Mouse (Mus musculus) heart, embryonic 15.5 days (tissue): ENCODE results near the gene Slc9a2. TPM values are rescaled to one million over a fixed set of nuclear protein-coding genes. Genes with fewer than 3 reads are reported as not detected.
"Not testable (repeated sequence)": the region's sequence is repeated elsewhere in the genome, so short reads cannot be mapped to it uniquely, and the experiment has no call there.

Source experiments
- ATAC-seq: fragments of 200-750 bp; cut with Nextera tagmentation; replicated peaks from 2 replicates; pipeline ENCODE4 v1.8.0; 2017; ENCODE audit warnings: low read depth, moderate TSS enrichment; ENCODE audit not compliant: insufficient number of reproducible peaks, insufficient read depth, low FRiP score
- H3K27ac ChIP-seq: fragments of 300-500 bp; sonication (generic); 2 replicates; pipeline ENCODE4 v1.5.1; 2015; ENCODE audit warnings: mild to moderate bottlenecking, inconsistent platforms
- H3K27me3 ChIP-seq: fragments of 300-500 bp; sonication (generic); 2 replicates; pipeline ENCODE4 v1.6.1; 2015; ENCODE audit warnings: inconsistent platforms
- H3K36me3 ChIP-seq: fragments of 300-500 bp; sonication (generic); 2 replicates; pipeline ENCODE4 v1.6.1; 2015; ENCODE audit warnings: mild to moderate bottlenecking, inconsistent platforms
- H3K4me1 ChIP-seq: fragments of 300-500 bp; sonication (generic); replicated peaks from 2 replicates; pipeline ENCODE4 v1.6.1; 2015; ENCODE audit warnings: inconsistent platforms
- H3K4me2 ChIP-seq: fragments of 300-500 bp; sonication (generic); 2 replicates; pipeline ENCODE4 v1.6.1; 2015; ENCODE audit warnings: inconsistent platforms, mild to moderate bottlenecking, moderate library complexity
- H3K4me3 ChIP-seq: fragments of 300-500 bp; sonication (generic); 2 replicates; pipeline ENCODE4 v1.5.1; 2015; ENCODE audit warnings: mild to moderate bottlenecking, inconsistent platforms
- H3K9ac ChIP-seq: fragments of 300-500 bp; sonication (generic); 2 replicates; pipeline ENCODE4 v1.6.1; 2015; ENCODE audit warnings: mild to moderate bottlenecking, inconsistent platforms
- H3K9me3 ChIP-seq: fragments of 300-500 bp; sonication (generic); replicated peaks from 2 replicates; pipeline ENCODE4 v1.6.1; 2016; ENCODE audit warnings: inconsistent platforms
- WGBS: fragments of 180-500 bp; shearing (Covaris S2); methylation state at CpG from one replicate; pipeline ENCODE4 v1.1.7; 2015; ENCODE audit warnings: mixed read lengths; 5-methylcytosine and 5-hydroxymethylcytosine counted together
- polyA plus RNA-seq: library from polyadenylated mRNA; unstranded; fragments of >200 nt; fragmentation: Nextera tagmentation; extraction: Ambion mirVana; gene quantifications from 2 replicates; pipeline ENCODE4 v1.2.1, GENCODE M21; 2015

The Slc9a2 gene
- polyA plus RNA-seq, 1 experiment from 2014 or later, result 0.37 TPM

DNA sequence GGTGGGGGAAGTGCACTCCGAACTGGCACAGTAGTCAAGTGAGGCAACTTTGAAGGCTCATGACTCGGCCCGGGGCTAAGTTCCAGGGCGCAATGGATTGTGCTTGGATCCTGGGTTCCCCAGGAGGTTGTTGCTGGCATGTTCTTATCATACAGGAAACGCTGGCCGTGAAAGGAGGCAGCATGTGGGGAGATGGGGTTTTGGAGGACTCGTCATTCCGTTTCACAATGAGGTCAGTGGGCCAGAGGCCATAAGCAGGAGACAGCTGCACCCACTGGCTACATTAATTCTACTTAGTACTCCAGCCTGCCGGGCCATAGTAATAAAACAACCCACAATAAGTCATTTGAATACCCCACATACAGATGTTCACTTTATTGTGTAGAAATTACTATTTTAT is 34.6 kb downstream of the Slc9a2 start:
- ATAC-seq, result no peak
- Histone ChIP-seq H3K9me3 (no peaks in the 10 kb centered on the region), H3K4me1 (no peaks in the 10 kb centered on the region), H3K27me3 (no peaks in the 10 kb centered on the region), H3K36me3 (no peaks in the 10 kb centered on the region), H3K4me3 (no peak overlapping the region), H3K4me2 (no peak overlapping the region), H3K9ac (no peak overlapping the region), H3K27ac (no peak overlapping the region)
- 47% methylated on average over 9 of the region's 9 CpGs for WGBS

DNA sequence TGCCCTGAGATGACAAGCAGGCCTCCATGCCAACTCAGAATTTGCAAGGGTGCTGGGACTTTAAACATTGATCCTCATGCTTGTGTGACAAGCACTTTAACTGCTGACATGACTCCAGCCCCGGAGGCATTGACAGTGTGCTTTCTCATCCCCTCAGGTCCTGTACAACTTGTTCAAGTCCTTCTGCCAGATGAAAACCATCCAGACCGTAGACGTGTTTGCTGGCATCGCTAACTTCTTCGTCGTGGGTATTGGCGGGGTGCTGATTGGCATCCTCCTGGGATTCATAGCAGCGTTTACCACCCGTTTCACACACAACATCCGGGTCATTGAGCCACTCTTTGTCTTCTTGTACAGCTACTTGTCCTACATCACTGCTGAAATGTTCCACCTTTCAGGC is 45.7 kb downstream of the Slc9a2 start:
- Histone ChIP-seq H3K36me3 (no peaks in the 10 kb centered on the region), H3K9me3 (no peaks in the 10 kb centered on the region), H3K4me3 (no peak overlapping the region), H3K9ac (no peak overlapping the region), H3K27me3 (no peaks in the 10 kb centered on the region), H3K4me2 (no peak overlapping the region), H3K27ac (no peak overlapping the region), H3K4me1 (no peaks in the 10 kb centered on the region)
- 84% methylated on average over 10 of the region's 10 CpGs for WGBS
- ATAC-seq, result no peak

DNA sequence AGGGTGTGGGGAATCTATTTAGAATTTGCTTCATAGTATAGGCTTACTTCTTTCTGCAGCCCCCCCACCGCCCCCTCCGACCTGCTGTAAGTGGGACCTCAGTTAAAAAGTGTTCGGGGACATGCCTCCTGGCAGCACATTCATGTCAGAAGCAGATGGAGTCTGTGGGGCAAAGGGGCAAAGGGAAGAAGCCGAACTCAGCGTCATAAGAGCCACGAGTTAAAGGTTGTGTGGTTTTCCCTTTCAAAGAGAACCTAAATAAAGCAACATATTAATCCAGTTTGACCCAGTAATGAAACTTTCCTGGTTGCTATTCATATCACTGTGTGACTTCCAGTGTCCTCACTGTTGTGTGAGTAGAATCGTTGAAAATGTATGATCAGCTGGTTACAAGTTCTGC is 47.0 kb downstream of the Slc9a2 start:
- no peak overlapping the region for H3K9ac ChIP-seq
- H3K27me3 ChIP-seq, result no peaks in the 10 kb centered on the region
- no peak for ATAC-seq
- H3K9me3 ChIP-seq, result no peaks in the 10 kb centered on the region
- WGBS, result 80% methylated on average over 7 of the region's 7 CpGs
- H3K4me3 ChIP-seq, result no peak overlapping the region
- H3K4me2 ChIP-seq, result no peak overlapping the region
- H3K4me1 ChIP-seq, result no peaks in the 10 kb centered on the region
- H3K36me3 ChIP-seq, result no peaks in the 10 kb centered on the region
- no peak overlapping the region for H3K27ac ChIP-seq

DNA sequence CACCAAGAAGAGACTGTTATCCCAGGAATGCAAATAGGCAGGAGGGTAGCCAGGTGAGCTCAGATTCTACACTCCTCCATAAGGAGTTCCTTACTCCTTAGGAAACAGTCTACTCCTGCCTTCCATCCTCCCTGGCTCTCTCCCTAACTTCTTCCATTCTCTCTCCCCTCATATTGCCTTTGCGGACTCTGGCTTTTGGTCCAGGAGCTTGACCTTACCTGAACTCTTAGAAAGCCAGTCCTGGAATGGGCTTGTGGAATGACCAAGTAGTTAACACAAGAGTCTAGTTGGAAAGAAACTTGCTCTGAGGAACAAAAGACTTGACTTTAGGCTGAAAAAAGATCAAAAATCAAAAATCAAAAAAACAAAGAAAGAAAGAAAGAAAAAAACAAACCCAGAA is 48.3 kb downstream of the Slc9a2 start:
- Histone ChIP-seq H3K36me3 (no peaks in the 10 kb centered on the region), H3K9ac (no peak overlapping the region), H3K9me3 (no peaks in the 10 kb centered on the region), H3K27ac (no peak overlapping the region), H3K4me3 (no peak overlapping the region), H3K4me1 (no peaks in the 10 kb centered on the region), H3K4me2 (no peak overlapping the region), H3K27me3 (no peaks in the 10 kb centered on the region)
- no peak for ATAC-seq
- WGBS, result 79% methylated on average over 1 of the region's 1 CpGs

DNA sequence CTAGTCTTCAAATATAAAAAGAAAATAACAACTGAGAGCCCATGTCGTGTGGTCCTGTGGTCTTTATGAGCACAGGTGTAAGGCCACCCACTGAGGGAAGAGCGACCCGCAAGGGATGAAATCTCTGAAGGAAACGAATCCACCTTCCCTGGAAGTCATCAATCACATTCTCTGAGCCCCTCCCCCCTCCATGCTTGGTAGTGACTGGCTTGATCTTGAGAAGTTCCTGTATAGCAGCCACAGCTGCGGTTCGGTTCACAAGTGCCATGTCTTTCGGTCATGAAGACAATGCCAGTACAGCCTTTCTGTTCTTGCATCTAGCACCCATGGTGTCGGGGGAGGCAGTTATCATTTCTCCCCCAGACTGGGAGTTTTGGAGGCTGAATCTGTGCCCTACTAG is 57.3 kb downstream of the Slc9a2 start:
- Histone ChIP-seq H3K27ac (no peak overlapping the region), H3K4me1 (no peaks in the 10 kb centered on the region), H3K9ac (no peak overlapping the region), H3K9me3 (no peaks in the 10 kb centered on the region), H3K27me3 (no peaks in the 10 kb centered on the region), H3K4me2 (no peak overlapping the region), H3K36me3 (no peaks in the 10 kb centered on the region), H3K4me3 (no peak overlapping the region)
- no peak for ATAC-seq
- WGBS, result 74% methylated on average over 8 of the region's 8 CpGs

DNA sequence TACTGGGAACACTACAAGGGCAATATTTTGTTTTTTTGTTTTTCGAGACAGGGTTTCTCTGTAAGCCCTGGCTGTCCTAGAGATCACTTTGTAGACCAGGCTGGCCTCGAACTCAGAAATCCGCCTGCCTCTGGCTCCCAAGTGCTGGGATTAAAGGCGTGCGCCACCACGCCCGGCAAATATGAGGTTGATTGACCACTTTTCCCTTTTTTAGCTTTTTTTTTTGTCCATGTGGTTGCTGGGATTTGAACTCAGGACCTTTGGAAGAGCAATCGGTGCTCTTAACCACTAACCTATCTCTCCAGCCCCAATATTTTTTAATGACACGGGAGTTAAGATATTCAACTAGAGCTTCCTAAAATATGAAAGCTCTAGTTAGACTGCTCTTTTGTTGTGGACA is 57.9 kb downstream of the Slc9a2 start:
- not testable (repeated sequence) for H3K4me1 ChIP-seq, ATAC-seq
- 91% methylated on average over 9 of the region's 9 CpGs for WGBS

DNA sequence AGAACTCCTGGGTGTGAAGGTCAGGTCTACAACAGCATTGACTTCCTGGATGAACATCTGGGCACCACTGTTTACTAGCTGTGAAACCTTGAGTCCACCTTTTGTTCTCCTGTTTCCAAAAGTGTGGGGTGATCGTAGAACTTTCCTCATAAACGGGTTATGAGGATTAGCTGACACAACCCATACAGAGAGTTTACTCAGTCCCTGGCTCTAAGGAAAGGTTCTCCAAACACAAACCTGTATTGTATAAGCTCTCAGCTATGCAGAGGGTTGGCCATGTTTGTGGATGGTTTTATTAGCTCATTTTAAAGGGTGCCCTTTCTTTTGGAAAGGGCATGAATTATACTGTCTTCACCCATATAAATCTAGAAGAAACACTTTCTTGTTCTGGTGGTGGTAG is 60.4 kb downstream of the Slc9a2 start:
- no peak for ATAC-seq
- H3K4me1 ChIP-seq, result no peaks in the 10 kb centered on the region
- no peak overlapping the region for H3K4me2 ChIP-seq
- 76% methylated on average over 2 of the region's 2 CpGs for WGBS
- no peak overlapping the region for H3K4me3 ChIP-seq
- no peaks in the 10 kb centered on the region for H3K36me3 ChIP-seq
- H3K27ac ChIP-seq, result no peak overlapping the region
- H3K9ac ChIP-seq, result no peak overlapping the region
- H3K27me3 ChIP-seq, result no peaks in the 10 kb centered on the region
- H3K9me3 ChIP-seq, result no peaks in the 10 kb centered on the region

More for the DNA sequence above, 57.9 kb downstream of the Slc9a2 start:
- H3K27me3 ChIP-seq, H3K27ac ChIP-seq, H3K4me2 ChIP-seq, H3K36me3 ChIP-seq, H3K9me3 ChIP-seq, H3K9ac ChIP-seq, H3K4me3 ChIP-seq: not testable (repeated sequence)

DNA sequence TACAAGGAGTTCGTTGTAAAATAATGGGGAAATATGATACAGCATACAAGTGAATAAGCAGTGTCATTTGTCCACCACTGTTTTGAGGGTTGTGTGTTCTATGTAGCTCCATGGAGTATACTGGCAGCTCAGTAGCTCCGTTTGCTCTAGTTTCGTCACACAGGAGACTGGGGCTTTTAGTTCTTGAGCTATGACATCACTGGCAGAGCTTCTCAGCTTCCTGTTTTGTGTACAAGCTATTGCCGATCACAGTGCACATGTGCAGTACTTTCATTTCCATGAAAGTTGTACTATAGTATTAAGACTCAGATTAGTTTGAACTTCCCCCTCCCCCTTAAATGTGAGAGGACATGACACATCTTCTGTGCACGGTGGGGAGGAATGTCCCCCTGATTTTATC is 65.7 kb downstream of the Slc9a2 start:
- H3K9me3 ChIP-seq, result no peaks in the 10 kb centered on the region
- no peak for ATAC-seq
- no peaks in the 10 kb centered on the region for H3K36me3 ChIP-seq
- no peaks in the 10 kb centered on the region for H3K4me1 ChIP-seq
- no peak overlapping the region for H3K4me3 ChIP-seq
- no peak overlapping the region for H3K27ac ChIP-seq
- H3K4me2 ChIP-seq, result no peak overlapping the region
- WGBS, result 63% methylated on average over 5 of the region's 5 CpGs
- no peaks in the 10 kb centered on the region for H3K27me3 ChIP-seq
- no peak overlapping the region for H3K9ac ChIP-seq

DNA sequence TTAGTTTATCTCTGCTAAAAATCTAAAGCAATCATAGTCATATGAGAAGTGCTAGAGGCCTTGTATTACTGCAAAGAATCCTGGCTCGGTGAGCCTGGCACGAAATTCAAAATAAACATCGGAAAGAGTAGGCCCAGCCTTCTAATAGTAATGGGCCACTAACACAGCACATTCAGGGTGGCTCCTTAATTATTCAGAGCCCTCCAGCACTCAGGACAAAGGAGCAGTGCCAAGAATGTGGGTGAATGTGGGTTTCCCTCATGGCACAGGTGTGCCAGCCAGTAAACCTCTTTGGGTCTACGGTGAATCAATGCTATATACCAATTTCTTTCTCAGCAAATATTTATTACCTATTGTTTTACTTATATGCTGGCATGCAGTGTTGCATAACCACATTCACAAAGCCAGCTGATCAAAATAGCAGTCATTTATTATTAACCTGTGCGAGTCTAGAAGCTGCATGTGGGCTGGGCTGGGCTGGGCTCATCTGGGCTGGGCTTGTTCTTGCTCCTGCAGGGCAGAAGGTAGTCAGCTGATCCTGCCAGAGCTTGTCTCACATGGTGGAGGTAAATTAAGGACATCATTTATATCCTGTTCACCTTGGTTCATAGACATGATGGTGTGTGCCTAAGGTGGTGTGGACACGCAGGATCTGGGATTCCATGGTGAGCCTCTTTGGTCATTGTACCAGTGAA is 79.5 kb downstream of the Slc9a2 start:
- no peak for ATAC-seq
- no peaks in the 10 kb centered on the region for H3K9me3 ChIP-seq
- WGBS, result 83% methylated on average over 6 of the region's 6 CpGs
- no peaks in the 10 kb centered on the region for H3K4me1 ChIP-seq
- H3K4me3 ChIP-seq, result no peak overlapping the region
- no peak overlapping the region for H3K27ac ChIP-seq
- H3K36me3 ChIP-seq, result no peaks in the 10 kb centered on the region
- no peaks in the 10 kb centered on the region for H3K27me3 ChIP-seq
- H3K9ac ChIP-seq, result no peak overlapping the region
- no peak overlapping the region for H3K4me2 ChIP-seq

DNA sequence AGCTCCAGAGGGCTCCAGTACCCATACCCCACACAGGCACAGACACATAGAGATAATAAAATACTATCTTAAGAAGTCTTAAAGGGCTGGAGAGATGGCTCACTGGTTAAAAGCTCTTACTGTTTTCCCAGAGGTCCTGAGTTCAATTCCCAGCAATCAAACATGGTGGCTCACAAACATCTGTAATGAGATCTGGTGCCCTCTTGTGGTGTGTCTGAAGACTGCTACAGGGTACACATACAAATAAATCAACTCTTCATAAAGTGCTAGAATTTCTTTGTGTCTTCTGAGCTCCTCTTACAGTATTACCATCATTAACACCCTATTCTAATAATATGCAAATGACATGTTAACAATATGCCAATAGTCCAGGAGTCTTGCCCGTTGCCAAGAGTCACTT is 83.7 kb downstream of the Slc9a2 start:
- no peaks in the 10 kb centered on the region for H3K9me3 ChIP-seq
- WGBS, result 82% methylated on average over 1 of the region's 1 CpGs
- H3K4me3 ChIP-seq, result no peak overlapping the region
- no peak for ATAC-seq
- no peaks in the 10 kb centered on the region for H3K36me3 ChIP-seq
- H3K4me1 ChIP-seq, result no peaks in the 10 kb centered on the region
- no peak overlapping the region for H3K4me2 ChIP-seq
- no peak overlapping the region for H3K27ac ChIP-seq
- no peak overlapping the region for H3K9ac ChIP-seq
- H3K27me3 ChIP-seq, result no peaks in the 10 kb centered on the region

DNA sequence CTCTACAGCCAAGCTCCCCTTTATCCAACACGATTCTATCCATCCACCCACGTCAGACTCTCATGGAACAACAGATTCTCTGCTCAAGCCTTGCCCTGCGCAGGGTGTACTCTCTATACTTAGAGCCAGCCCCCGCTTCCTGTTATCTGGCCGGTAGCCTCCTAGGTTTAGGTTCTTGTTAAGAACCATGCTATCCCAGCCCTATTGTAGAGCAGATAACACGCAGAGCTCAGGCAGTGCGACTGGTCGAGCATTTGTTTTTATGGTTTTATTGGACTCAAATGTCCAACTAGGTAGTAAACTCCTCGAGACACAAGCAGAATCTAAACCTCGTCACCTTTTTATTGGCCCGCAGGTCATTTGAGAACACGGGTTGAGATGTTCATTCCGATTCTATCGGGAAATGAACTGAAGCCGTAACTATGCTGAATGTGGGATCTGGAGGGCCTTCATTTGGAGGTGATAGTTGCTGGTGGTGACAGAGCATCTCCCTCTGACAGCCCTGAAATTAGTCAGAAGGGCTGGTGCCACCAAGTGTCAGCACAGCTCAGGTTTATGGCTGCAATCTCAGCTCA is 84.4 kb downstream of the Slc9a2 start:
- Histone ChIP-seq H3K27me3 (no peaks in the 10 kb centered on the region), H3K9me3 (no peaks in the 10 kb centered on the region), H3K4me2 (no peak overlapping the region), H3K36me3 (no peaks in the 10 kb centered on the region), H3K4me3 (no peak overlapping the region), H3K27ac (no peak overlapping the region), H3K4me1 (no peaks in the 10 kb centered on the region), H3K9ac (no peak overlapping the region)
- ATAC-seq, result no peak
- 71% methylated on average over 15 of the region's 15 CpGs for WGBS

DNA sequence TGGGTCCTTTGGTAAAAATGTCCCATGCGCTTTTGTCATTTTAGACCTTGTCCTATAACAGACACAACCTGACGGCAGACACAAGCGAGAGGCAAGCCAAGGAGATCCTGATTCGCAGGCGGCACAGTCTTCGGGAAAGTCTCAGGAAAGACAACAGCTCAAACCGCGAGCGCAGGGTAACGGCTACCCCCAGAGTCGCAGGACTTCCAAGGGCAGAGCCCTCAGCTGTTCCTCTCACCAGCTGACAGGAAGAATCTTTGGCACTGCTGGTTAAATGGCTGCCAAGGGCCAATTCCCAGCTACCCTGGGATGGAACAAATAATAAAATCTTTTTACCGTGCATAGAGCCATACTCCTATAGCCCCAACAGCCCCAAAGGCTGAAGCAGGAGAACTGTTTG is 85.1 kb downstream of the Slc9a2 start:
- no peak overlapping the region for H3K27ac ChIP-seq
- no peak overlapping the region for H3K4me2 ChIP-seq
- H3K9me3 ChIP-seq, result no peaks in the 10 kb centered on the region
- H3K9ac ChIP-seq, result no peak overlapping the region
- H3K36me3 ChIP-seq, result no peaks in the 10 kb centered on the region
- H3K4me1 ChIP-seq, result no peaks in the 10 kb centered on the region
- 85% methylated on average over 12 of the region's 12 CpGs for WGBS
- H3K4me3 ChIP-seq, result no peak overlapping the region
- no peaks in the 10 kb centered on the region for H3K27me3 ChIP-seq
- ATAC-seq, result no peak
